Mouse (Mus musculus) liver (tissue): Measurements from ENCODE around the gene Galnt14.

Experiments used
- DNase-seq: peaks from one replicate; pipeline ENCODE4 v3.0.0-alpha.2; 2020; ENCODE audit warnings: mixed read lengths

Gene Galnt14

DNA sequence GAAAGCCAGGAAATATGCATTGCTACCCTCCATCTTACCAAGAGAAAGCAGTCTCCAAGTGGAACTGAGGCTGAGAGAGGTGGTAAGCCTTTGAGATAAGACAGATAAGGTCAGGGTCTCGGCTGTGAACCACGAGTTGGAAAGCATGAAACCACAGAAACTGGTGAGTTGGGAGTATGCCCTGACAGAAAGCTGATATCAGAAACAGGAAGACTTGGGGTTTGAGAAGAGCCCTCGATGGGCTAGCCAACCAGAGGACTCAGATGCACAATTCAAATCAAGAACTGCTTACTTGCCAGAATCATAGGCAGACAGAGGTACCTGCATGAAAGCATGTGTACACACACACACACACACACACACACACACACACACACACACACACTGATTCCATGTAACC is 47.0 kb downstream of the Galnt14 start:
- no peak for DNase-seq

DNA sequence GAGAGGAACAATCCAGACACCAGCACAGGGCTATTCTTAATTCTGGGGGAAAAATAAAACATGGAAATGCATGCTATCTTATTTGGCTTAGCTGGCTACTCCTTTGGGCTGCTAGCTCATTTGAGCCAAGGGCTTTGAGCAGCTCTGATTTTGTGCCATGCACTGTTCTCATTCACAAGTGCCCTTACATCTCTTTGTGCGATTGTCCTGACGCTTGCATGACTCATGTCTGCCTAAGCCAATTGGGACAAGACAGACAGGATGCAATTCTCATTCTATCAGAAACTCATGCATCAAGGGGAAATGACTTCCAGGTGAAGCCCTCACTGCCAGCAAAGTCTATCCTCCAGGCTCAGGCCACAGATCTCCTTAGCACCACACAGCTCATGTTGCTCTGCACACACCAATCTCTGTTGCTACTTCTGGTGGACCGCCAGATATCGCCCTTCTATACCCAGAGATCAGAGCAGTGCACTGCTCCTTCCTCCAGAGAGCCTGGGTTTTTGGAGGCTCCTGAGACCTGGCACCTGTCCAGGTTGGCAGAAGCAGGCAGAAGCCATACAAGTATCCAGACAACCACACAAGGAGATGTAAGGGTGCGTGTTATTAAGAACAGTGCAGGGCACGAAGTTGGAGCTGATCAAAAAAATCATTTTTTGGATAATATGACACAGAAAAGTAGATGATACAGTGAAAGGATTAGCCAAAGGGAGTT is 51.4 kb downstream of the Galnt14 start:
- DNase-seq = no peak

- DNase-seq = no peak
These were observed 53.9 kb downstream of the Galnt14 start for GRCm38 (mm10) chr17:73656373-73656772.

DNA sequence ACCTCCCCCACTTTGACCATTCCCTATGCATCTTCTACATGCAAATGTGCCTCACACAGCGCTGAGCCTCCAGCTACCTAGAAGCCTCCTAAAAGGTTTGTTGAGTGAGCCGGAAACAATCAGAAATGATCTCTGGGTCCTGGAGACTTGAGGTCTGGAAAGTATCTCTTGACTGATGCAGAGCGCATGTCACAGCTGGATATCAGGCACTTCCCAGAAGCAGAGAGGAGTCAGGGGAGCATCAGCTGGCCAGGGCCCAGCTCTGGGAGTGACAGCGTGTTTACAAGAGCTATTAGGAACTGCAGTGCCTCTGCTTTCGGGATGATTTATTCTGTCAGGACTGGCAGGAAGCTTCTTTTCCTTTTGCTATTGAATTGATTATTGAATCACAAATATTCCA is 56.0 kb downstream of the Galnt14 start:
- no peak for DNase-seq

GRCm38 (mm10) chr17:73649371-73649770 is 60.9 kb downstream of the Galnt14 start:
- no peak for DNase-seq

- no peak for DNase-seq
These were observed 68.6 kb downstream of the Galnt14 start for GRCm38 (mm10) chr17:73641676-73642075.

GRCm38 (mm10) chr17:73640117-73640480 is 70.2 kb downstream of the Galnt14 start:
- DNase-seq = no peak

GRCm38 (mm10) chr17:73639401-73640116 is 70.7 kb downstream of the Galnt14 start:
- DNase-seq = no peak

GRCm38 (mm10) chr17:73636988-73637387 is 73.3 kb downstream of the Galnt14 start:
- DNase-seq = no peak

DNA sequence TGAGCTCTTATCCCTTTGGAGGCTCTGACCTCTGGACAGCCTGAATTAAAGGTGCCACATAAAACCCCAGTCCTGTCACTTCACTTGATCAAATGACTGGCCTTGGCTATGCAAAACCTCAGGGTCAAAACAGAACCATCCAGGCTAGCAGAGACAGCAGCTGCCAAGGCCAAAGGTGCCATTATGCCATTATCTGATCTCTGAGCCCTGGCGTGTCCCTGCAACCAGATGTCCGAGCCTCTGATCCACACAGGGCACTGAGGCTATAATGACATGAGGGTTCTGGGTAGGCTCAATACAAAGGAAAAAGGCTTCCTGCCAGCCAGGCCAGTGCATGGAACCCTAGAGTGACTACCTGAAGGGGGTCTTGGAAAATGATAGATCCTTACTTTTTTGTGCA is 75.4 kb downstream of the Galnt14 start:
- DNase-seq = no peak

DNA sequence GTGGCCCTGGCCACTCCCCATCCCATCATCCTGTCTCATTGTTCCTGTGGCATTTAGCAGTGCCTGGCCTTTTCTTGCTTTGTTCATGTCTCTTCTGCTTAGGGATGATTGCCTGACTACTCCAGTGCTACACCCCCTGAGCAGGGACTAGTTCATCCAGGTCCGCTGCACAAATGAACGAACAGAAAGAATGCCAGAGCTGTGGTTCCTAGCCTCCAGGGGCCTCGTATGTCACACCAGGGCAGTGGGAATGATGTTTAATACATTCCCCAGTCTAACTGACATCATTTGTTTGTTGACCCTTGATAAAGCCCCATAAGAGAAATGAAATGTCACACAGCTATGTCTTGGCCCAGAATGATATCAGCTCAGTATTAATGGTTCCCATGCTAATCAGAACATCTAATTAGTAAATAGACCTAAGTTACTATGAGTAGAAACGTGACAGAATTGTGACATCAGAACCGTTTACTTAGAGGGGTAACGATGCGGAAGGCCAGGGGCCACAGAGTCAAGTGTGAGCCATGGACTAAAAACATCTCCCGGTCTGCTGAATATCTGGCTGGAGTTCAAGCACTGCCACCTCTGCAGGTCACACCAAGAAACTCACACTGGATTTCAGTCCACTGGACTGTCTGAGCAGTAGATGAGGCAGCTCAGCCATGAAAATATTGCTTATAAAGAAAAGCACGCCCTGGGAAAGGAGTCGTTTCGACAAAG is 76.1 kb downstream of the Galnt14 start:
- DNase-seq = no peak

- DNase-seq = no peak
These were observed 81.9 kb downstream of the Galnt14 start for GRCm38 (mm10) chr17:73628263-73628914.

GRCm38 (mm10) chr17:73626912-73627311 is 83.3 kb downstream of the Galnt14 start:
- no peak for DNase-seq

- DNase-seq = no peak
These were observed 90.2 kb downstream of the Galnt14 start for GRCm38 (mm10) chr17:73620049-73620448.

DNA sequence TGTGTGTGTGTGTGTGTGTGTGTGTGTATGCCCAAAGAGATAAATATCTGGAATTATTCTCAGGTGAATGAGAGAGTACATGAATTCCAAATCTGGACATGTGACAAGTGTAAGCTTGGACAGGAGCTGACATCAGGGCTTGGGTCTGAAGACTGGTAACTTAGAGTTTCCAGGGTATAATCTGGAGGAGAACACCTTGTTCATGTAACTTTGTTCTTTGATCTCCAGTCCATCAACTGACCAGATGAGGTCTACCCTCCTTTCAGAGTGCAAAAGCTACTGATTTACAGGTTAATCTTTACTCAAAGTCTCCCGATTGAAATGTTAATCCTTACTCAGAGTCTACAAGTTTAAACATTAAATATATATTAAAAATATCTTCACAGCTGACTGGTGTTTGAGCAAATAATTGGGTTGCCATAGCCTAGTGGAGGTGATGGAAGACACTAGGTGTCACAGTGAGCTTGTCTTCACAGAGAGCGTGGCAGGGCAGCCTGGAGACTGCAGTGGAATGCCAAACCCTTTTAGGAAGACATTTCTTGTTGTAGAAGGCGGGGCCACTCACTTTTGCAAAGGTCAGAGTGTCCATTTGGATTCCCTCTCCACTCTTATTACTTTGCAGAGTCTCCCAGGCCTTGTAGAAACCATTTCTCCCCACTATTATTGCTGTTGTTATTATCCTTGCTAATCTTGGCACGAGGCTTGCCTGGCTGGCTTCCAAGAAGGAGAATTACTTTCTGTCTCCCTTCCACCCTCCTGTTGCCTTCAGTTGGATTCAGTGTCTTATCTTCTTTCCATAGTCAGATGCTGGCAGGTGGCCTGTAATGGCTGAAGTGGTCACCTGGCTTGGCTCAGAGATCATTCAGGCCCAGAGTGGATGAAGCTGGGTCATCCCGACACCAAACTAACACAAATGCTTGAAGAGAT is 107.4 kb downstream of the Galnt14 start:
- DNase-seq = no peak

- no peak for DNase-seq
These were observed 110.3 kb downstream of the Galnt14 start for GRCm38 (mm10) chr17:73599923-73600322.

DNA sequence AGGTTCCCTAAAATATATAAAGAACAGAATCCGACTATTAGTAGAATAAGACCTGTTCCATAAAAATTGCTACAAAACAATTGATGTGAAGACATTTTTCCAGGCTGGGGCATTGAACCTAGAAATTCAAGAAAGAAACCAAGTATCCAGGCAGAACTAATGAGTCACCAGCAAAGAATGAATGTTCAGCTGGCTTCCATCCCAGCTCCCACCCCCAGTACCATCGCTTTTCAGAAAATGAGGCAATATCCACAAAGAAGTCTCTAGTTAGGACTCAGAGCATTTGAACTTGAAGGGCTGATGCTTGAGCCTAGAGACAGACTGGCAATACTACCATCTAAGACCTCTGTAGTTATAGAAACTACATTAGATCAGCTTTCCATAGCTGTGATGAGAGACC is 118.2 kb downstream of the Galnt14 start:
- no peak for DNase-seq

GRCm38 (mm10) chr17:73587573-73587972 is 122.7 kb downstream of the Galnt14 start:
- no peak for DNase-seq

DNA sequence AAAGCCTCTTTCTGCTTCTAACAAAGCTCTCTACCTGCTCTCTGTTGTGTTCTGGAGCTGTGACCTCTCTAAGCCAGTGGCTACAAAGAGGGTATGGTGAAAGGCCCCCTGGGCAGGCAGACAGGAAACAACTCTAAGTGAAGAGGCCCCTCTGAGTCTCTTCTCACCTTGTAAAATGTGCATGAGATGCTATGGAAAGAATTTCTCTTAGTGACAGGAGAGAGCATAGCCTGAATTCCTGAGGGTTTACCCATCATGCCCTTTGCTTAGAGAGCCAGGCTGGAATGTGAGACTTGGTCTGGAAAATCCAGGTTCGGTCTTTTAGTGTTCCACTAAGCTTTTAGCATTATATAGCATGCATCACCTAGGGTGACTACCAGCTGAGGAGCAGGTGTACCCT is 136.1 kb downstream of the Galnt14 start:
- DNase-seq = no peak

DNA sequence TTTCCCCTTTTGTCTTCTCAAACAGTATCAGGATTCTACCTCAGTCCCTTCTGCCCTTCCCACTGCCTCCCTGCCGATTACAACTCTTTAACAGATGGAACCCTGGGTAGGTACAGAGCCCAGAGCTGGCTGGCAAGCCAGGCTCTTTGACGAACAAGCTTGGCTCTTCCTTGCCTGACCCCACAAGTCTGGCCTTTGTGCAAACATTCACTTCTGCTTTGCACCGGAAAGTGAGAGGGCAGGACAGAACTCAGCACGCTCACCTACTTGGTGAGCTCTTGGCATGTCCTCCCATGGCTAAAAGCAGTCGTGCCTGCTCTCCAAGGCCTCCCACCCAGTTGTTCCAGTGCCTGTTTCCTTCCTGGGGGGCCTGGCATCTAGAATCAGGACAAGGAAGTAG is 137.4 kb downstream of the Galnt14 start:
- no peak for DNase-seq

- peak; percentile 36 for DNase-seq
These were observed 137.8 kb downstream of the Galnt14 start for GRCm38 (mm10) chr17:73572440-73572839.

DNA sequence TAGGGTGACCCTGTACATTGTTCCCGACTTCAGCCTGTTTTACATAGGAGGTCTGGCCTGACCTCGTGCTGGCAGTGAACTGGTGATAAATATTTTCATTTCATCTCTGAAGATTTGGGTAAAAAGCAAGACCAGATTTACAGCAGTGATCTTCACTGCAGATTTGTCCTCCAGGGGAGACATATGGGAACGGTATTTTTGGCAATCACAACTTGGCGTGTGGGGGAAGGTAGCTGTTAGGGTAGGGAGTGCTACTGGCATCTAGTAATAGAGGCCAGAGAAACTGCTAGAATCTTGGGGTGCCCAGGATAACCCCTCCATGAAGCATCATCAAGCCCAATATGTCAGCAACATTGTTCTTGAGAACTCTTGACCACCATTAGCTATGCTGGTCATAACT is 138.3 kb downstream of the Galnt14 start:
- DNase-seq = no peak
